Comparison of ENCODE assay signal across 19 mouse cellular contexts in the genomic region with DNA sequence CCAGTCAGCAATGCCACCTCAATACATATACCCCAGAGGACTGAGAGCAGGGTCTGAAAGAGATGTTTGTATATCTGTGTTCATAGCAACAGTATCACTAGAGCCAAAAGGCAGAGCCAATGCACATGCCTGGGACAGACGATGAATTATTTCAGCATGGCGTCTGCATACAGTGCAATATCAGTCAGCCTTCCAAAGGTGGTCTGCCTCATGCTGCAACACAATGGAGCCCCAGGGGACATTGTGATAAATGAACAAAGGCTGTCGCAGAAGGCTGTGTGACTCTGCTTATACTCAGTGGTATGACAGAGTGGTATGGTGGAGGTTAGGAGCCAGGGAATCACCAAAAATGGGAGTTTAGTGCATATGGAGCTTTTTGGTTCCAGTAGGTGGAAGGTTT. TPM values are rescaled to one million over a fixed set of nuclear protein-coding genes. Genes with fewer than 3 reads are reported as not detected.
DNase-seq lines count a peak whose midpoint lies in the region; ATAC-seq and TF ChIP-seq lines count a peak whose summit lies in the region.
"Had no signal": no experiment of that assay in that cellular context is flagged by ENCODE, and none has a peak within 500 bp of the region (broad histone marks: within the 10 kb centered on the region; RNA-seq: fewer than 3 reads in every experiment).

No protein-coding gene starts in this region.

- WGBS in neural tube, embryonic 11.5 days = 66% methylated on average over 3 of the region's 3 CpGs
- WGBS in hindbrain, embryonic 15.5 days = 16% methylated on average over 3 of the region's 3 CpGs
- WGBS in neural tube, embryonic 15.5 days = 26% methylated on average over 3 of the region's 3 CpGs

- H3K9me3 ChIP-seq in neural tube, embryonic 11.5 days (ENCODE audit: control insufficient read depth, low read length) = no peaks in the 10 kb centered on the region
- H3K9me3 ChIP-seq in hindbrain, embryonic 15.5 days = no peaks in the 10 kb centered on the region
- H3K9me3 ChIP-seq in neural tube, embryonic 15.5 days (replicated peaks) = no peaks in the 10 kb centered on the region
- H3K9me3 ChIP-seq: embryonic facial prominence, embryonic 15.5 days; forebrain, embryonic 10.5 days; forebrain, embryonic 15.5 days; heart, embryonic 12.5 days; intestine, embryonic 15.5 days had no signal

- H3K4me1 ChIP-seq in neural tube, embryonic 11.5 days (ENCODE audit: control insufficient read depth, insufficient read depth, low read length) = no peaks in the 10 kb centered on the region; the same call in 1 of the 2 replicates
- H3K4me1 ChIP-seq in hindbrain, embryonic 15.5 days (replicated peaks) = peaks cover 14% of the 10 kb centered on the region
- H3K4me1 ChIP-seq in neural tube, embryonic 15.5 days = peaks cover 14% of the 10 kb centered on the region
- H3K4me1 ChIP-seq: intestine, embryonic 15.5 days had no signal

- H3K27ac ChIP-seq in layer of hippocampus, adult 2 months = peak overlapping the region; percentile 39; the same call in 1 of the 2 replicates
- 0 out of 2 replicates have a peak overlapping the region, but pooled peaks have one; percentile 1 for H3K27ac ChIP-seq in neural tube, embryonic 11.5 days (ENCODE audit: low read depth, low read length)
- no peak overlapping the region for H3K27ac ChIP-seq in hindbrain, embryonic 15.5 days (replicated peaks)
- 0 out of 2 replicates have a peak overlapping the region, but pooled peaks have one; percentile 19 for H3K27ac ChIP-seq in neural tube, embryonic 15.5 days (replicated peaks)
- H3K27ac ChIP-seq: embryonic facial prominence, embryonic 15.5 days; forebrain, embryonic 10.5 days; forebrain, embryonic 15.5 days; intestine, embryonic 15.5 days had no signal

- H3K9ac ChIP-seq in neural tube, embryonic 11.5 days (ENCODE audit: low read length) = no peak overlapping the region
- H3K9ac ChIP-seq in hindbrain, embryonic 15.5 days = no peak overlapping the region
- no peak overlapping the region for H3K9ac ChIP-seq in neural tube, embryonic 15.5 days (replicated peaks)
- H3K9ac ChIP-seq: embryonic facial prominence, embryonic 15.5 days; forebrain, embryonic 15.5 days; heart, embryonic 12.5 days; intestine, embryonic 15.5 days had no signal

- ATAC-seq in neural tube, embryonic 11.5 days (ENCODE audit: insufficient read depth, low FRiP score, low TSS enrichment) = no peak
- ATAC-seq in hindbrain, embryonic 15.5 days (ENCODE audit: low FRiP score, low read depth) = peak; percentile 63; the same call in 1 of the 2 replicates
- ATAC-seq in neural tube, embryonic 15.5 days (ENCODE audit: low FRiP score) = no peak
- ATAC-seq: forebrain, embryonic 15.5 days; intestine, embryonic 15.5 days had no signal

- H3K27me3 ChIP-seq in neural tube, embryonic 11.5 days (ENCODE audit: control insufficient read depth, insufficient read depth, low read length) = no peaks in the 10 kb centered on the region
- H3K27me3 ChIP-seq in hindbrain, embryonic 15.5 days = no peaks in the 10 kb centered on the region
- no peaks in the 10 kb centered on the region for H3K27me3 ChIP-seq in neural tube, embryonic 15.5 days (replicated peaks)
- H3K27me3 ChIP-seq: CH12.LX; embryonic facial prominence, embryonic 15.5 days; forebrain, embryonic 15.5 days; heart, embryonic 12.5 days; intestine, embryonic 15.5 days had no signal

- no peak overlapping the region for H3K4me2 ChIP-seq in neural tube, embryonic 11.5 days (ENCODE audit: low read depth)
- no peak overlapping the region for H3K4me2 ChIP-seq in hindbrain, embryonic 15.5 days
- no peak overlapping the region for H3K4me2 ChIP-seq in neural tube, embryonic 15.5 days
- H3K4me2 ChIP-seq: embryonic facial prominence, embryonic 15.5 days; forebrain, embryonic 15.5 days; heart, embryonic 12.5 days; intestine, embryonic 15.5 days had no signal

- DNase-seq in layer of hippocampus, adult 2 months (ENCODE audit: low spot score in 2 of 2) = no peak
- DNase-seq in layer of hippocampus, adult 9-11 months = no peak
- DNase-seq in neural tube, embryonic 11.5 days (ENCODE audit: low spot score) = no peak
- no peak for DNase-seq in neural tube, embryonic 10.5 days (ENCODE audit: extremely low spot score, low spot score)
- no peak for DNase-seq in cerebellum, postnatal 36 days
- no peak for DNase-seq in ovary, postnatal 14 days (ENCODE audit: low spot score)
- DNase-seq: adrenal gland, adult 8-10 months; adrenal gland, postnatal 36 days; embryo, embryonic 11 days; gastrocnemius, postnatal 14 days had no signal

- no peak for TF ChIP-seq CTCF in layer of hippocampus, adult 2 months (conservative IDR thresholded peaks at IDR 0.05)

- no peaks in the 10 kb centered on the region for H3K36me3 ChIP-seq in neural tube, embryonic 11.5 days (ENCODE audit: control insufficient read depth, insufficient read depth, low read length)
- no peaks in the 10 kb centered on the region for H3K36me3 ChIP-seq in hindbrain, embryonic 15.5 days
- H3K36me3 ChIP-seq in neural tube, embryonic 15.5 days = no peaks in the 10 kb centered on the region
- H3K36me3 ChIP-seq: embryonic facial prominence, embryonic 15.5 days; forebrain, embryonic 10.5 days; forebrain, embryonic 15.5 days; heart, embryonic 12.5 days; intestine, embryonic 15.5 days had no signal

- no peak overlapping the region for H3K4me3 ChIP-seq in layer of hippocampus, adult 2 months
- H3K4me3 ChIP-seq in neural tube, embryonic 11.5 days (ENCODE audit: low read depth, low read length) = no peak overlapping the region
- no peak overlapping the region for H3K4me3 ChIP-seq in hindbrain, embryonic 15.5 days
- no peak overlapping the region for H3K4me3 ChIP-seq in neural tube, embryonic 15.5 days (replicated peaks)
- H3K4me3 ChIP-seq: embryonic facial prominence, embryonic 15.5 days; erythroblast, embryonic 14.5 days; forebrain, embryonic 10.5 days; forebrain, embryonic 15.5 days; heart, embryonic 12.5 days; intestine, embryonic 15.5 days had no signal

RNA-seq across cellular contexts. Expression of gene Agap1, which starts 10.6 kb away (rescaled TPM):
- 100 to 1,000 TPM; 292 to 293 TPM for total RNA-seq in layer of hippocampus, adult 2 months (2021)
- 31.1 and 34.1 TPM in 2 replicates for polyA plus RNA-seq in neural tube, embryonic 11.5 days (2014; fragmentation: Nextera tagmentation; extraction: Ambion mirVana)
- 49.8 and 50.0 TPM in 2 replicates for polyA plus RNA-seq in hindbrain, embryonic 15.5 days (2015; fragmentation: Nextera tagmentation; extraction: Ambion mirVana)
- polyA plus RNA-seq in neural tube, embryonic 15.5 days (2015; fragmentation: Nextera tagmentation; extraction: Ambion mirVana) = 35.1 and 42.6 TPM in 2 replicates
- total RNA-seq: CH12.LX had no signal
